Mouse (Mus musculus): Measurements from ENCODE around the gene Map3k5.
"Not testable (repeated sequence)": the region's sequence is repeated elsewhere in the genome, so short reads cannot be mapped to it uniquely, and the experiment has no call there.

Map3k5 gene

DNA sequence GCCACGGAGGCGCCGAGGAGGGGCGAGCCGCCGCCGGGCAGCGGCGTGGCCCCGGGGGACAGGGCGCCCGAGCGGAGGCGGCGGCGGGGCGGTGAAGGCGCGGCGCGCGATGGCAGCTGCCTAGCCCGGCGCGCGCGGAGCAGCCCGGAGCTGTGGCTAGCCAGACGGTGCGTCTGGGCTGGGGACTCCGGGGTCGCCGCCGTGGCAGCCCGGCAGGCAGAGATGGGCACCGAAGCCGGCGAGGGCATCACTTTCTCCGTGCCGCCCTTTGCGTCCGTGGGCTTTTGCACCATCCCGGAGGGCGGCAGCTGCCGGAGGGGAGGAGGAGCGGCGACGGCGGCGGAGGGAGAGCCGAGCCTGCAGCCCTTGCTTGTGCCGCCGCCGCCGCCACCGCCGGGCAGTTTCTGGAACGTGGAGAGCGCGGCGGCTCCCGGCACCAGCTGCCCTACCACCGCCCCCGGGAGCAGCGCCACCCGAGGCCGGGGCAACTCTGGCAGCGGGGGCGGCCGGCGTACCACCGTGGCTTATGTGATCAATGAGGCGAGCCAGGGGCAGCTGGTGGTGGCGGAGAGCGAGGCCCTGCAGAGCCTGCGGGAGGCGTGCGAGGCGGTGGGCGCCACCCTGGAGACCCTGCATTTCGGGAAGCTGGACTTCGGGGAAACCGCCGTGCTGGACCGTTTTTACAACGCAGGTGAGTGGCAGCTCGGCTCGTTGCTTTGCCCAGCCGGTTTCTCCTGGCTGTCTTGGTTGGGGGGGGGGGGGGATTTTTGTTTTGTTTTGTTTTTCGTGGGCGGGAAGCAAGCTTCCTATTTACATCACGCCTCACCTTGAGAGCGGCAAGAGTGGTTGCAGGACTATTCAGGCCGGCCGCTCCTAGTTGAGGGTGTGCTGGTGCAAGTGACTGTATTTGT, at the start of gene Map3k5:
Gene Map3k5, plus strand, starts transcription at position 89 of the 911 bp plus-strand sequence.
- peak; percentile 64 for DNase-seq

DNA sequence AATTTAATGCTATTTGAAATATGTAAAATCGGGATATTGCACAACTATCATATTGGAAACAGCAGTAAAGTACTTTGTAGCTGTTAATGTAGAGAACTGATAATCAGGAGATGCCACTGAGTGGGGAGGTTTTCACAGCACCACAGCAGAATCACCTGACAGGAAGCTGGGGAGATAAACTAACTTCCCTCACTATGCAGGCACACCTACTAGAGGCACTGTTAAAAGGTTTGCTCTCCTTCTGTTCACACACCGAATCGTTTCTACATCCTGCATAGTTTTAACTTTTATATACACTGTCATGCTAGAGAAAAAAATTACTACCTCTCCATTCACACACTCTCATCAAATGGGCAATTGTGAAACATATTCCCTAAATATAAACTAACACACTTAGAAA, 48.0 kb upstream of the Map3k5 start:
- no peak for DNase-seq

DNA sequence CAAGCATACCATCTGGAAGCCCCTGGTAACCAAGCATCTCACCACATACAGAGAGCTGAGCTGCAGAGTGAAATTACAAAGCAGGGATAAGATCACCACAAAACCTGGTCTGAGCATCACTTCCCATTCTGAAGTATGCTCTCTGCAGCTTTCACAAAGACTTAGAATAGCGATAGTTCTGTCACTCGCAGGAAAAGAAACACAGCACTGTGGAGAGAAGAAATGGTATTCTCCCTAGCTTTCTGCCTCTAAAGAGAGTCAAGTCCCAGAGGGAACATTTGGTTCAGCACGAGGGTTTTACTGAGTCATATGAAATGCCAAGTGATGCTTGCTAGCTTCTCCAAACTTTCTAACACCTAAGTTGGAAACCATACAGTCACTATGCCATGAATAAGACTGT, 44.4 kb upstream of the Map3k5 start:
- no peak for DNase-seq

DNA sequence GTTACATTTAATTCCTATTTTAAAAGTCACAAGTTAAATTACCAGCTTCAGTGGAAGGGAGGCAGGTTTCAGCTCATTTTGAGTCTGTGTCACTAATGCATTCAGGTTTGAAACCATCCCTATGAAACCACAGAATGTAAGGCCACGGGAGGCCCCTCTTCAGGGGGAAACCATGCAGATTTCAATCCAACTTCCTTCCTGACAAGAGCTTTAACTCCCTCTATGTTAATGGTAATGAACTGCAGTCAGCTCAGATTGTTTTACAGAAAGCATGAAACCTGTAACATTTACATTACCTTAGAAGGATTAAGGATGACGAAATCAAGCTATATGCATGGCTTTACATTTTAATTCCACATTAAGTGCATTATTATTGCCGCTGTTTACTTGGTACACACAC, 42.6 kb upstream of the Map3k5 start:
- DNase-seq = no peak

- DNase-seq = no peak
These were observed 41.1 kb upstream of the Map3k5 start for GRCm38 (mm10) chr10:19893146-19893545.

- peak; percentile 47 for DNase-seq
These were observed 40.3 kb upstream of the Map3k5 start for GRCm38 (mm10) chr10:19893976-19894375.

GRCm38 (mm10) chr10:19900191-19900590, 34.1 kb upstream of the Map3k5 start:
- no peak for DNase-seq

GRCm38 (mm10) chr10:19901992-19902391, 32.3 kb upstream of the Map3k5 start:
- DNase-seq = no peak

- DNase-seq = peak; percentile 55
These were observed 30.0 kb upstream of the Map3k5 start for GRCm38 (mm10) chr10:19904077-19904820.

DNA sequence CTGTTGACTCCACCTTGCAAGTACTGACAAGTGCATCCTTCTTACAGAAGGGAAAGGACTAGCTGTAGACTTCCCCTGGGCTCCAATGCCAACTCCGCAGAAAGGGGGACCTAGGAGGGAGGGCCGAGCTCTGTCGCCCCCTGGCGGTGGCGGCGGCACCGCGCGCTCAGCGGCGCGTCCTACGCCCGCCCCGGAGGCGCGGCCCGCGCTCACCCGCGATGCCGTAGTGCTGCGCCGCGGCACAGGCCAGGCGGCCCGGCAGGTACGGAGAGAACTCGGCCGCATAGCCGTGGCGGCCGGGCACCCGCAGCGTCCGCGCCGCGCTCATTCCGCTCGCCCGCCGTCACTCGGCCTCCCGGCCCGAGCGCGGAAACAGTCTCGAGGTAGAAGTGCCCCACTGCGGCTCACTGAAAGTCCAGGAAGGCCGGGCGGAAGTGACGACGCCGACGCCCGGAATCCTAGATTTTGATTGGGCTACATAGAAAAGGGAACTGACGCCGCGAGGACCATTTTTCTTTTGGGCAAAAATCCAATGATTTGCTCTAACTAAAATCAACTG, 26.9 kb upstream of the Map3k5 start, which contains the start of gene Pex7:
Gene Pex7, minus strand, starts transcription at position 444 of the 559 bp plus-strand sequence.
- peak; percentile 96 for DNase-seq

GRCm38 (mm10) chr10:19908076-19908475, 26.2 kb upstream of the Map3k5 start:
- peak; percentile 36 for DNase-seq

DNA sequence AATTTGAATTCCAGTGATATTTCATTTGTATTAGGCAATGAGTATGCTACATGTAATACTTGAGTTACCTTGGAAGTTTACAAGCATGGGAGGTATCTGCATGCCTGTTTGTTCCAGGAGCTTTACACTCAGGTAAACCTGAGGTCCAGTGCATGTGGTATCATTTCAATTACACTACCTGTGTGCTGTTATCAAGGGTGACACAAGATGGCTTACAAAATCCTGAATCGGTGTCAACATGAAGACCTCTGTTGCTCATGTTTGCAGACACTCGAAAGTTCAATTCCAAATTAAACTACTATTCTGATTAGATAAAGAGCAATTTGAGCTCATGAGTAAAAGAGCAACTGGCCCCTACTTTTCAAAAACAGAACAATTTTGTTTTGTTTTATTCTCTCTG, 23.8 kb upstream of the Map3k5 start:
- DNase-seq = no peak

DNA sequence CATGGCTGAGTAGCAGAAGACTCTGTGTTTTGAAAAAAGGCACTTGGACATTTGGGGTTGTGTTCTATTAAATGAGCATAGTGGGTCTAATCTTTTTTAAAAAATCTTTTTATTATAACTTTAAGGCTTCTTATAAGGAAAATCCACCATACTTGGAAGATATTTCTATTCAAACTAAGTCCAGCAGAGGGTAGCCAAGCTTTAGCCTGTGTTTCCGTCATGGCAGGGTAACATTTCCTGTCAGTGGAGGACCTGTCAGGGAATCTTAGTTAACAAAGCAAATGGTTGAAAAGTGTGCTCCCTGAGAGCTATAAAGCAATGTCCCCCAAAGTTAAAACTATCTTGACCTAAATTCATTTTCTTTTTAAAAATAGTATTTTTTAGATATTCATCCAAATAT, 22.7 kb upstream of the Map3k5 start:
- DNase-seq = no peak

GRCm38 (mm10) chr10:19913806-19914205, 20.5 kb upstream of the Map3k5 start:
- no peak for DNase-seq

DNA sequence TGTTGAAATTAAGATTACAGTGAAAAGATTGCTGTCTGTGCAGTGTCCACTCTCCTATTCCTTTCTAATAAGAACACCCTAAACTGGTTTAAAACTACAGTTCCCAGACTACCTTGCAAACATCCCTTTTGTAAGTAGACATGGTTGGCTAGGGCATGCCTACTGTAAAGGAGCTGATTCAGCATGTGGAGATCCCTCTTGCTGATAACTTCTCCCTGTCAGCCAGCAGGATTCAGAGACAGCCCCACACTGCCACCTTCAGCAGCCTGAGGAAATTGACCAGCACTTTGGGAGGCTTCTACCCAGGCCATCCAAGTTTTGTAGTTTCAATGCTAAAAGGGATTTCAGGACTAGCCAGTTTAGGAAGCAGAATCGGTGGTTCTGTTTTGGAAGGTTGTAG, 19.0 kb upstream of the Map3k5 start:
- DNase-seq = peak; percentile 58

- DNase-seq = peak; percentile 100
These were observed 11.9 kb upstream of the Map3k5 start for GRCm38 (mm10) chr10:19922410-19922809.

GRCm38 (mm10) chr10:19924256-19924655, 10.0 kb upstream of the Map3k5 start:
- no peak for DNase-seq

DNA sequence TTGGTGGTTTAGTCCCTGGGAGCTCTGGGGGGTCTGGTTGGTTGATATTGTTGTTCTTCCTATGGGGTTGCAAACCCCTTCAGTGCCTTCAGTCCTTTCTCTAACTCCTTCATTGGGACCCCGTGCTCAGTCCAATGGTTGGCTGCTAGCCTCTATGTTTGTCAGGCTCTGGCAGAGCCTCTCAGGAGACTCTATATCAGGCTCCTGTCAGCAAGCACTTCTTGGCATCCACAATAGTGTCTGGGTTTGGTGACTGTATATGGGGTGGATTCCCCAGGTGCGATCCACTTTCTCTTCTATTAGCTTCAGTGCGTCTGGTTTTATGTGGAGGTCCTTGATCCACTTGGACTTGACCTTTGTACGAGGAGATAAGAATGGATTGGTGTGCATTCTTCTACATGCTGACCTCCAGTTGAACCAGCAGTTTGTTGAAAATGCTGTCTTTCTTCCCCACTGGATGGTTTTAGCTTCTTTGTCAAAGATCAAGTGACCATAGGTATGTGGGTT, 7.8 kb upstream of the Map3k5 start:
- DNase-seq = not testable (repeated sequence)

DNA sequence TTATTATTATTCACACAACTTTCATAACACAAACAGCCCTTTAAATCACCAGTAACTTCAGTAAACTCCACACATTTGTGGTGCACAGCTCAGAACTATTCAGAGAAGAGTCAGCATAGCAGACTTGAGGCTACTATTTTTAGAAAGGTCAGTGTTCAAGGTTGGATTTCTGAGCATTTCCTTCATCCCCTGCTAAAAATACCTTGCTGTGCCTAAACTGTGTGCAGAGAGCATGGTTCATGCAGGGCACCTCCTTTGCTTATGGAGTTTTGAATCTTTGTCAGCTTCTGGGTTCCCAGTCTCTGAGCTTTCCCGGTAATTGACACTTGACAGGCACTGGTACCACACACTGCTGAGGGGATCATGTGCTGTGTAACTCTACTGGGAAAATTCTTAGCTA, 6.1 kb upstream of the Map3k5 start:
- DNase-seq = no peak

DNA sequence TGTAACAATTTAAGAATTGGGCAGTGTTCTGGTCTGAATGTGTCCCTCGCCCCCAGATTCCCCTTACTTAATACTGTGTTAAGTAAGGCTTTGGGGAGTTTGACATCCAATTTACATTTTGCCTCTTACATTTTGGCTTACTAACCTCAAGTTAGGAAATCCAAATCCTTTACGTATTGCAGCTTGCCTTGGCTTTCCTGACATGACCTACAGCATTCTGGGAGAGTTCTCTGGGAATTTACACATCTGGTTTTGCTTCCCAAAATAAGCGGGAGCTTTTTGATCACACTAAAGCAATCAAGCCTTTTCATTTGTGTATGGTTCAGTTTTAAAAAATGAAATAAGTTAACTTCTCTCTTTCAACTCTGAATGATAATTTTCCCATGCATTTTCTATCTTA, 1.3 kb upstream of the Map3k5 start:
- peak; percentile 35 for DNase-seq

- DNase-seq = peak; percentile 88
These were observed 525 bp upstream of the Map3k5 start for GRCm38 (mm10) chr10:19933511-19934383.

GRCm38 (mm10) chr10:19935295-19935623, 987 bp downstream of the Map3k5 start:
- peak; percentile 38 for DNase-seq

Data from cerebellum, adult 9-10 months (tissue).